ENCODE assay signal across 8 mouse cellular contexts in genomic region chr7:45458748-45459563, GRCm38 (mm10). TPM values are rescaled to one million over a fixed set of nuclear protein-coding genes. Genes with fewer than 3 reads are reported as not detected.
DNase-seq lines count a peak whose midpoint lies in the region; ATAC-seq and TF ChIP-seq lines count a peak whose summit lies in the region.

No protein-coding gene starts in this region.

- no peaks in the 10 kb centered on the region for H3K27me3 ChIP-seq in CH12.LX (replicated peaks)
- H3K27me3 ChIP-seq in forebrain, embryonic 11.5 days (ENCODE audit: control insufficient read depth, insufficient read depth, low read length), result no peaks in the 10 kb centered on the region
- H3K27me3 ChIP-seq in lung, embryonic 14.5 days (ENCODE audit: insufficient read depth, low read length), result no peaks in the 10 kb centered on the region
- H3K27me3 ChIP-seq in neural tube, embryonic 15.5 days (replicated peaks), result no peaks in the 10 kb centered on the region

- H3K4me3 ChIP-seq in CH12.LX (replicated peaks in 1 of 3; ENCODE audit: low read depth in 2 of 3, low read length in 2 of 3, poor library complexity in 1 of 3), result peak overlapping the region; percentile 76 to 96 (median 77)
- H3K4me3 ChIP-seq in forebrain, embryonic 11.5 days (ENCODE audit: low read depth, low read length), result peak overlapping the region; percentile 82
- H3K4me3 ChIP-seq in lung, embryonic 14.5 days (ENCODE audit: low read depth, low read length), result peak overlapping the region; percentile 51
- peak overlapping the region; percentile 57 for H3K4me3 ChIP-seq in neural tube, embryonic 15.5 days (replicated peaks)

- H3K4me2 ChIP-seq in CH12.LX (ENCODE audit: insufficient read depth, low read depth, poor library complexity, severe bottlenecking), result peak overlapping the region; percentile 86; the same call in 1 of the 2 replicates
- H3K4me2 ChIP-seq in forebrain, embryonic 11.5 days (ENCODE audit: low read depth, low read length, severe bottlenecking), result peak overlapping the region; percentile 81
- H3K4me2 ChIP-seq in lung, embryonic 14.5 days, result peak overlapping the region; percentile 83
- H3K4me2 ChIP-seq in neural tube, embryonic 15.5 days, result peak overlapping the region; percentile 82

- peaks cover 15 to 50% of the 10 kb centered on the region in 2 experiments for H3K4me1 ChIP-seq in CH12.LX (ENCODE audit: control insufficient read depth in 1 of 2, insufficient read depth in 2 of 2)
- peaks cover 10% of the 10 kb centered on the region; the same call in 1 of the 2 replicates for H3K4me1 ChIP-seq in forebrain, embryonic 11.5 days (replicated peaks; ENCODE audit: control insufficient read depth, insufficient read depth, low read length)
- H3K4me1 ChIP-seq in lung, embryonic 14.5 days (ENCODE audit: insufficient read depth), result peaks cover 23% of the 10 kb centered on the region
- H3K4me1 ChIP-seq in neural tube, embryonic 15.5 days, result peaks cover 43% of the 10 kb centered on the region

- peak; percentile 74 for ATAC-seq in forebrain, embryonic 11.5 days (replicated peaks; ENCODE audit: low FRiP score)
- peak; percentile 75 for ATAC-seq in lung, embryonic 14.5 days (ENCODE audit: insufficient read depth)
- peak; percentile 79 for ATAC-seq in neural tube, embryonic 15.5 days (ENCODE audit: low FRiP score)

- peak overlapping the region; percentile 91 for H3K9ac ChIP-seq in CH12.LX (ENCODE audit: insufficient read depth, low read depth)
- H3K9ac ChIP-seq in forebrain, embryonic 11.5 days (ENCODE audit: low read length), result peak overlapping the region; percentile 92
- H3K9ac ChIP-seq in lung, embryonic 14.5 days, result peak overlapping the region; percentile 90
- peak overlapping the region; percentile 67 for H3K9ac ChIP-seq in neural tube, embryonic 15.5 days (replicated peaks)

- peaks cover 28% of the 10 kb centered on the region for H3K79me2 ChIP-seq in CH12.LX (replicated peaks; ENCODE audit: control insufficient read depth, extremely low read depth, insufficient read depth, poor library complexity, severe bottlenecking)

- dilution Hi-C loops in CH12.LX (cut with MboI; ENCODE audit: extremely low pct_ligation_motif_present, extremely low pct_unique_long_range_greater_than_20kb, low sequenced_read_pairs), result no loop called here

- no peak for TF ChIP-seq CTCF in CH12.LX (conservative IDR thresholded peaks at IDR 0.05 in 1 of 2, IDR thresholded peaks at IDR 0.05 in 1 of 2; ENCODE audit: low read depth in 2 of 2, low read length in 2 of 2)
- TF ChIP-seq CTCF in lung, embryonic 14.5 days (IDR thresholded peaks at IDR 0.05; ENCODE audit: low read depth), result no peak

- H3K9me3 ChIP-seq in CH12.LX (replicated peaks; ENCODE audit: low read length), result no peaks in the 10 kb centered on the region
- no peaks in the 10 kb centered on the region for H3K9me3 ChIP-seq in forebrain, embryonic 11.5 days (ENCODE audit: control insufficient read depth, low read length)
- H3K9me3 ChIP-seq in lung, embryonic 14.5 days (ENCODE audit: low read depth, low read length), result no peaks in the 10 kb centered on the region
- H3K9me3 ChIP-seq in neural tube, embryonic 15.5 days (replicated peaks), result no peaks in the 10 kb centered on the region

- peak; percentile 77 for TF ChIP-seq POLR2A in CH12.LX (IDR thresholded peaks at IDR 0.05; ENCODE audit: low read depth, low read length)

- in situ Hi-C loops in CH12.LX (cut with MboI; ENCODE audit: low pct_ligation_motif_present, low pct_unique_long_range_greater_than_20kb, low sequenced_read_pairs), result no loop called here

- intact Hi-C loops in heart, postnatal 10 days (cut with DNase I), result loop anchor here (2.0 kb wide), 1 partner anchor 24 kb away; the partner anchor contains the start of gene Gys1

- TF ChIP-seq RAD21 in CH12.LX (IDR thresholded peaks at IDR 0.05; ENCODE audit: low read depth, low read length), result no peak

- DNase-seq in CH12.LX (ENCODE audit: extremely low read depth), result peak; percentile 68
- DNase-seq in c-Kit-negative CD71-positive TER-119-positive erythroid progenitor cells, embryonic 14.5 days (ENCODE audit: low read depth, low spot score), result peak; percentile 58
- peak; percentile 94 for DNase-seq in forebrain, embryonic 11.5 days (ENCODE audit: low spot score)
- peak; percentile 86 to 94 for DNase-seq in heart, postnatal 10 days
- peak; percentile 89 to 93 for DNase-seq in kidney, postnatal 4 days
- peak; percentile 91 for DNase-seq in lung, embryonic 14.5 days
- DNase-seq in testis, postnatal 14 days (ENCODE audit: low spot score), result peak; percentile 79

- H3K36me3 ChIP-seq in CH12.LX (replicated peaks in 1 of 2; ENCODE audit: control insufficient read depth in 1 of 2, insufficient read depth in 1 of 2, low read length in 1 of 2), result peaks cover 52 to 74% of the 10 kb centered on the region in 2 experiments
- H3K36me3 ChIP-seq in forebrain, embryonic 11.5 days (ENCODE audit: control insufficient read depth, insufficient read depth, low read length), result peaks cover 8% of the 10 kb centered on the region; the same call in 1 of the 2 replicates
- peaks cover 68% of the 10 kb centered on the region for H3K36me3 ChIP-seq in lung, embryonic 14.5 days (ENCODE audit: insufficient read depth)
- peaks cover 55% of the 10 kb centered on the region for H3K36me3 ChIP-seq in neural tube, embryonic 15.5 days

- WGBS in forebrain, embryonic 11.5 days, result under 1% methylated on average over 42 of the region's 43 CpGs
- WGBS in lung, embryonic 14.5 days, result under 1% methylated on average over 39 of the region's 43 CpGs
- under 1% methylated on average over 43 of the region's 43 CpGs for WGBS in neural tube, embryonic 15.5 days

- no peak for TF ChIP-seq EP300 in CH12.LX (IDR thresholded peaks at IDR 0.05; ENCODE audit: low read length)

- peak overlapping the region; percentile 74 for H3K27ac ChIP-seq in CH12.LX (ENCODE audit: insufficient read depth, low read depth)
- H3K27ac ChIP-seq in forebrain, embryonic 11.5 days (ENCODE audit: low read depth, low read length), result peak overlapping the region; percentile 89
- H3K27ac ChIP-seq in lung, embryonic 14.5 days (ENCODE audit: low read depth), result peak overlapping the region; percentile 96
- H3K27ac ChIP-seq in neural tube, embryonic 15.5 days (replicated peaks), result peak overlapping the region; percentile 91

TF ChIP-seq in CH12.LX, 34 proteins besides CTCF, POLR2A, EP300 and RAD21 (continues in another document):
- TF ChIP-seq PAX5 (IDR thresholded peaks at IDR 0.05; ENCODE audit: low read length), result no peak
- peak; percentile 84 for TF ChIP-seq NRF1 (IDR thresholded peaks at IDR 0.05; ENCODE audit: low read depth, low read length)
- TF ChIP-seq ZMIZ1 (IDR thresholded peaks at IDR 0.05; ENCODE audit: low read depth, low read length), result peak; percentile 86; the same call in 1 of the 2 replicates
- 0 out of 2 replicates have a peak, but pooled peaks have one; percentile 14 for TF ChIP-seq UBTF (IDR thresholded peaks at IDR 0.05; ENCODE audit: low read depth, low read length)
- TF ChIP-seq TCF12 (IDR thresholded peaks at IDR 0.05; ENCODE audit: low read depth, low read length), result 0 out of 2 replicates have a peak, but pooled peaks have one; percentile 13
- TF ChIP-seq SIN3A (IDR thresholded peaks at IDR 0.05; ENCODE audit: low read length), result peak; percentile 19; the same call in 1 of the 2 replicates
- peak; percentile 88; the same call in 1 of the 2 replicates for TF ChIP-seq POLR2AphosphoS2 (IDR thresholded peaks at IDR 0.05; ENCODE audit: low read depth, low read length)

RNA-seq across cellular contexts. Expression of gene Ftl1, which starts 0.7 kb away (rescaled TPM):
- total RNA-seq in CH12.LX (2012; rRNA removed) (142 and 164 TPM in 2 replicates), CH12.LX (2014; rRNA removed) (790 and 1,027 TPM in 2 replicates)
- 31.2 and 60.3 TPM in 2 replicates for polyA plus RNA-seq in CH12.LX (2012; ENCODE audit: insufficient read length, low read depth)
- 4,947 and 5,145 TPM in 2 replicates for polyA plus RNA-seq in forebrain, embryonic 11.5 days (2014; fragmentation: Nextera tagmentation; extraction: Ambion mirVana)
- 100 to 1,000 TPM; 232 to 268 TPM for total RNA-seq in heart, postnatal 10 days (2021)
- 4,463 and 4,749 TPM in 2 replicates for polyA plus RNA-seq in lung, embryonic 14.5 days (2014; fragmentation: Nextera tagmentation; extraction: Ambion mirVana)
- 4,883 and 5,335 TPM in 2 replicates for polyA plus RNA-seq in neural tube, embryonic 15.5 days (2015; fragmentation: Nextera tagmentation; extraction: Ambion mirVana)

RNA-seq across cellular contexts. Expression of gene Bax, which starts 7.7 kb away (rescaled TPM):
- total RNA-seq in CH12.LX (2012; rRNA removed) (232 and 233 TPM in 2 replicates), CH12.LX (2014; rRNA removed) (185 and 195 TPM in 2 replicates)
- polyA plus RNA-seq in CH12.LX (2012; ENCODE audit: insufficient read length, low read depth), result 273 and 321 TPM in 2 replicates
- 192 and 202 TPM in 2 replicates for polyA plus RNA-seq in forebrain, embryonic 11.5 days (2014; fragmentation: Nextera tagmentation; extraction: Ambion mirVana)
- 10 to 100 TPM; 44.5 to 45.8 TPM for total RNA-seq in heart, postnatal 10 days (2021)
- polyA plus RNA-seq in lung, embryonic 14.5 days (2014; fragmentation: Nextera tagmentation; extraction: Ambion mirVana), result 135 and 139 TPM in 2 replicates
- 224 and 236 TPM in 2 replicates for polyA plus RNA-seq in neural tube, embryonic 15.5 days (2015; fragmentation: Nextera tagmentation; extraction: Ambion mirVana)

RNA-seq across cellular contexts. Expression of gene Ruvbl2, which starts 21.1 kb away (rescaled TPM):
- total RNA-seq in CH12.LX (2012; rRNA removed) (224 and 253 TPM in 2 replicates), CH12.LX (2014; rRNA removed) (229 and 267 TPM in 2 replicates)
- 253 and 277 TPM in 2 replicates for polyA plus RNA-seq in CH12.LX (2012; ENCODE audit: insufficient read length, low read depth)
- polyA plus RNA-seq in forebrain, embryonic 11.5 days (2014; fragmentation: Nextera tagmentation; extraction: Ambion mirVana), result 175 and 183 TPM in 2 replicates
- 10 to 100 TPM; 30.4 to 30.7 TPM for total RNA-seq in heart, postnatal 10 days (2021)
- polyA plus RNA-seq in lung, embryonic 14.5 days (2014; fragmentation: Nextera tagmentation; extraction: Ambion mirVana), result 163 and 173 TPM in 2 replicates
- 92.7 and 114 TPM in 2 replicates for polyA plus RNA-seq in neural tube, embryonic 15.5 days (2015; fragmentation: Nextera tagmentation; extraction: Ambion mirVana)

RNA-seq across cellular contexts. Expression of gene Tulp2, which starts 22.7 kb away (rescaled TPM):
- 0.13 and 0.17 TPM in 2 replicates for total RNA-seq in CH12.LX (2012; rRNA removed)
- total RNA-seq in CH12.LX (2014; rRNA removed), result not detected in 2 replicates
- polyA plus RNA-seq in CH12.LX (2012; ENCODE audit: insufficient read length, low read depth), result not detected in 2 replicates
- polyA plus RNA-seq in forebrain, embryonic 11.5 days (2014; fragmentation: Nextera tagmentation; extraction: Ambion mirVana), result 0.13 and 0.29 TPM in 2 replicates
- total RNA-seq in heart, postnatal 10 days (2021), result not detected
- 0.47 and 0.86 TPM in 2 replicates for polyA plus RNA-seq in lung, embryonic 14.5 days (2014; fragmentation: Nextera tagmentation; extraction: Ambion mirVana)
- polyA plus RNA-seq in neural tube, embryonic 15.5 days (2015; fragmentation: Nextera tagmentation; extraction: Ambion mirVana), result 0.15 and 0.59 TPM in 2 replicates

RNA-seq across cellular contexts. Expression of gene Gys1, which starts 24.3 kb away (rescaled TPM):
- total RNA-seq in CH12.LX (2012; rRNA removed), result 13.2 and 27.2 TPM in 2 replicates
- total RNA-seq in CH12.LX (2014; rRNA removed), result 11.9 and 14.0 TPM in 2 replicates
- polyA plus RNA-seq in CH12.LX (2012; ENCODE audit: insufficient read length, low read depth), result 20.9 and 23.9 TPM in 2 replicates
- polyA plus RNA-seq in forebrain, embryonic 11.5 days (2014; fragmentation: Nextera tagmentation; extraction: Ambion mirVana), result 37.0 and 37.6 TPM in 2 replicates
- 10 to 100 TPM; 74.6 to 79.0 TPM for total RNA-seq in heart, postnatal 10 days (2021)
- polyA plus RNA-seq in lung, embryonic 14.5 days (2014; fragmentation: Nextera tagmentation; extraction: Ambion mirVana), result 35.7 and 36.0 TPM in 2 replicates
- 21.7 and 24.0 TPM in 2 replicates for polyA plus RNA-seq in neural tube, embryonic 15.5 days (2015; fragmentation: Nextera tagmentation; extraction: Ambion mirVana)

Comparison
In these comparisons a context has a peak if more than half of its experiments do, and no peak if none do; other contexts are left out.
1. Peak in every context shown above with its lines: DNase-seq, ATAC-seq, H3K4me3 ChIP-seq and H3K27ac ChIP-seq.
2. RNA of gene Ftl1, which starts 0.7 kb away (polyA plus RNA-seq): 4,883 to 5,335 TPM in neural tube, embryonic 15.5 days, 4,947 to 5,145 TPM in forebrain, embryonic 11.5 days and 4,463 to 4,749 TPM in lung, embryonic 14.5 days; 31.2 to 60.3 TPM in CH12.LX; every median in the first group is over 10 times any median in the second.